Mouse (Mus musculus): ENCODE results near the gene Lrrc29. TPM values are rescaled to one million over a fixed set of nuclear protein-coding genes. Genes with fewer than 3 reads are reported as not detected.

Lrrc29 gene
- polyA plus RNA-seq, 1 experiment from 2014 or later, result 1.4 TPM

GRCm38 (mm10) chr8:105353583-105354135 is 27.6 kb upstream of the Lrrc29 start:
- Histone ChIP-seq H3K4me3 (no peak overlapping the region), H3K9me3 (replicated peaks) (no peaks in the 10 kb centered on the region), H3K27ac (0 out of 2 replicates have a peak overlapping the region, but pooled peaks have one; percentile 20), H3K36me3 (peaks cover 38% of the 10 kb centered on the region), H3K4me1 (peaks cover 53% of the 10 kb centered on the region), H3K27me3 (ENCODE audit: low read depth, poor library complexity, severe bottlenecking) (0 out of 2 replicates have a peak, but pooled peaks cover 6% of the 10 kb centered on the region)
- 81% methylated on average over 8 of the region's 8 CpGs for WGBS
- no peak for DNase-seq (ENCODE audit: low spot score)

- no peak for DNase-seq (ENCODE audit: low spot score)
- Histone ChIP-seq H3K4me1 (peaks cover 63% of the 10 kb centered on the region), H3K36me3 (peaks cover 7% of the 10 kb centered on the region), H3K27ac (no peak overlapping the region), H3K9me3 (replicated peaks) (no peaks in the 10 kb centered on the region), H3K27me3 (ENCODE audit: low read depth, poor library complexity, severe bottlenecking) (0 out of 2 replicates have a peak, but pooled peaks cover 6% of the 10 kb centered on the region), H3K4me3 (peak overlapping the region; percentile 74)
- WGBS, result 48% methylated on average over 7 of the region's 7 CpGs
Observed at GRCm38 (mm10) chr8:105350186-105350585, 24.1 kb upstream of the Lrrc29 start.

- Histone ChIP-seq H3K4me3 (peak overlapping the region; percentile 74), H3K4me1 (peaks cover 54% of the 10 kb centered on the region), H3K27ac (peak overlapping the region; percentile 88), H3K27me3 (ENCODE audit: low read depth, poor library complexity, severe bottlenecking) (0 out of 2 replicates have a peak, but pooled peaks cover 6% of the 10 kb centered on the region), H3K36me3 (peaks cover 7% of the 10 kb centered on the region), H3K9me3 (replicated peaks) (no peaks in the 10 kb centered on the region)
- WGBS, result under 1% methylated on average over 48 of the region's 48 CpGs
- DNase-seq (ENCODE audit: low spot score), result peak; percentile 75
Observed at GRCm38 (mm10) chr8:105349096-105349771, 23.2 kb upstream of the Lrrc29 start.

- 0 out of 2 replicates have a peak, but pooled peaks cover 6% of the 10 kb centered on the region for H3K27me3 ChIP-seq (ENCODE audit: low read depth, poor library complexity, severe bottlenecking)
- H3K27ac ChIP-seq, result peak within 1 kb of the TSS; percentile 88
- no peaks in the 10 kb centered on the region for H3K9me3 ChIP-seq (replicated peaks)
- under 1% methylated on average over 34 of the region's 34 CpGs for WGBS
- H3K4me1 ChIP-seq, result peaks cover 51% of the 10 kb centered on the region
- peak within 1 kb of the TSS; percentile 74 for H3K4me3 ChIP-seq
- DNase-seq (ENCODE audit: low spot score), result peak; percentile 89
- H3K36me3 ChIP-seq, result peaks cover 3% of the 10 kb centered on the region; the same call in 1 of the 2 replicates
Observed at GRCm38 (mm10) chr8:105348450-105349095, 22.5 kb upstream of the Lrrc29 start, which contains the start of gene Slc9a5. TSS of gene Slc9a5 (plus strand) at chr8:105348843.

GRCm38 (mm10) chr8:105347428-105348221 is 21.5 kb upstream of the Lrrc29 start, which contains the start of gene Fhod1:
TSS of gene Fhod1 (minus strand) at chr8:105347953.
- WGBS, result 0% methylated on average over 53 of the region's 53 CpGs
- no peaks in the 10 kb centered on the region for H3K36me3 ChIP-seq
- H3K27ac ChIP-seq, result peak within 1 kb of the TSS; percentile 88
- H3K4me3 ChIP-seq, result peak within 1 kb of the TSS; percentile 74
- H3K4me1 ChIP-seq, result peaks cover 50% of the 10 kb centered on the region
- peak; percentile 94 for DNase-seq (ENCODE audit: low spot score)
- 0 out of 2 replicates have a peak, but pooled peaks cover 6% of the 10 kb centered on the region for H3K27me3 ChIP-seq (ENCODE audit: low read depth, poor library complexity, severe bottlenecking)
- H3K9me3 ChIP-seq (replicated peaks), result no peaks in the 10 kb centered on the region

- Histone ChIP-seq H3K4me3 (peak overlapping the region; percentile 74), H3K9me3 (replicated peaks) (no peaks in the 10 kb centered on the region), H3K27ac (peak overlapping the region; percentile 88), H3K27me3 (ENCODE audit: low read depth, poor library complexity, severe bottlenecking) (0 out of 2 replicates have a peak, but pooled peaks cover 6% of the 10 kb centered on the region), H3K4me1 (peaks cover 50% of the 10 kb centered on the region), H3K36me3 (no peaks in the 10 kb centered on the region)
- DNase-seq (ENCODE audit: low spot score), result peak; percentile 73
- under 1% methylated on average over 34 of the region's 34 CpGs for WGBS
Observed at GRCm38 (mm10) chr8:105346611-105347427, 20.7 kb upstream of the Lrrc29 start.

GRCm38 (mm10) chr8:105345061-105345975 is 19.2 kb upstream of the Lrrc29 start:
- DNase-seq (ENCODE audit: low spot score), result no peak
- Histone ChIP-seq H3K9me3 (replicated peaks) (no peaks in the 10 kb centered on the region), H3K36me3 (no peaks in the 10 kb centered on the region), H3K4me3 (no peak overlapping the region), H3K4me1 (peaks cover 53% of the 10 kb centered on the region), H3K27ac (peak overlapping the region; percentile 88; the same call in 1 of the 2 replicates), H3K27me3 (ENCODE audit: low read depth, poor library complexity, severe bottlenecking) (0 out of 2 replicates have a peak, but pooled peaks cover 4% of the 10 kb centered on the region)
- 67% methylated on average over 7 of the region's 7 CpGs for WGBS

- Histone ChIP-seq H3K4me1 (peaks cover 43% of the 10 kb centered on the region), H3K4me3 (no peak overlapping the region), H3K36me3 (0 out of 2 replicates have a peak, but pooled peaks cover 4% of the 10 kb centered on the region), H3K27me3 (ENCODE audit: low read depth, poor library complexity, severe bottlenecking) (no peaks in the 10 kb centered on the region), H3K27ac (no peak overlapping the region), H3K9me3 (replicated peaks) (no peaks in the 10 kb centered on the region)
- DNase-seq (ENCODE audit: low spot score), result no peak
- 82% methylated on average over 8 of the region's 8 CpGs for WGBS
Observed at GRCm38 (mm10) chr8:105343791-105344574, 17.9 kb upstream of the Lrrc29 start.

- Histone ChIP-seq H3K27ac (no peak overlapping the region), H3K4me3 (no peak overlapping the region), H3K27me3 (ENCODE audit: low read depth, poor library complexity, severe bottlenecking) (no peaks in the 10 kb centered on the region), H3K4me1 (peaks cover 33% of the 10 kb centered on the region), H3K36me3 (peaks cover 14% of the 10 kb centered on the region), H3K9me3 (replicated peaks) (no peaks in the 10 kb centered on the region)
- WGBS, result 82% methylated on average over 4 of the region's 4 CpGs
- DNase-seq (ENCODE audit: low spot score), result no peak
Observed at GRCm38 (mm10) chr8:105342768-105343167, 16.7 kb upstream of the Lrrc29 start.

GRCm38 (mm10) chr8:105341399-105341798 is 15.3 kb upstream of the Lrrc29 start:
- H3K27me3 ChIP-seq (ENCODE audit: low read depth, poor library complexity, severe bottlenecking), result peaks cover 8% of the 10 kb centered on the region
- no peak overlapping the region for H3K27ac ChIP-seq
- 56% methylated on average over 8 of the region's 8 CpGs for WGBS
- peaks cover 20% of the 10 kb centered on the region for H3K4me1 ChIP-seq
- H3K36me3 ChIP-seq, result peaks cover 28% of the 10 kb centered on the region
- no peaks in the 10 kb centered on the region for H3K9me3 ChIP-seq (replicated peaks)
- DNase-seq (ENCODE audit: low spot score), result no peak
- no peak overlapping the region for H3K4me3 ChIP-seq

Data from limb, embryonic 10.5 days (tissue).